Mouse (Mus musculus): ENCODE results near the gene Rybp. TPM values are rescaled to one million over a fixed set of nuclear protein-coding genes. Genes with fewer than 3 reads are reported as not detected.

Gene Rybp
- polyA plus RNA-seq, 2 experiments from 2014 or later, result 11.8 to 13.7 TPM

- no peak for ATAC-seq
These were observed 100.5 kb downstream of the Rybp start for GRCm38 (mm10) chr6:100186789-100187188.

DNA sequence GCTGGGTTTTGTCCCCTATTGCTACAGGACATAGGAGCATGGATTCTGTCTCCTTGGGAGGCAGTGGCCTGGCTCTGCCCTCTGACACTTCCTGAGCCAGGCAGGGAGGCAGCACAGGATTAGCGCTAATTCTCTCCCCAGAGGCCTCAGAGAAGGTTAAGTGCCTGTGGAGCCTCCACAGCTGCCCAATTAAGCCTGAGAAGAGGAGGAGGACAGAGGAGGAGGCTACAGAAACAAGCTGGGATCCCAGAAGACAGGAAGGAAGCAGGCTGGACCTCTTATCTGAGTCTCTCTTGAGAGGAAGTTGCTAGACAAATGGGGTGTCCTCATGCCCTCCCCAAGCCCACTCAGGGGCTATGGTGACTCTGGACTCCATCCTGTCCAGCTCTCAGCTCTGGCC, 101.8 kb downstream of the Rybp start:
- ATAC-seq, result no peak

- no peak for ATAC-seq
These were observed 103.9 kb downstream of the Rybp start for GRCm38 (mm10) chr6:100183344-100183743.

GRCm38 (mm10) chr6:100180883-100181262, 106.4 kb downstream of the Rybp start:
- no peak for ATAC-seq

- ATAC-seq, result no peak
These were observed 106.9 kb downstream of the Rybp start for GRCm38 (mm10) chr6:100180213-100180882.

DNA sequence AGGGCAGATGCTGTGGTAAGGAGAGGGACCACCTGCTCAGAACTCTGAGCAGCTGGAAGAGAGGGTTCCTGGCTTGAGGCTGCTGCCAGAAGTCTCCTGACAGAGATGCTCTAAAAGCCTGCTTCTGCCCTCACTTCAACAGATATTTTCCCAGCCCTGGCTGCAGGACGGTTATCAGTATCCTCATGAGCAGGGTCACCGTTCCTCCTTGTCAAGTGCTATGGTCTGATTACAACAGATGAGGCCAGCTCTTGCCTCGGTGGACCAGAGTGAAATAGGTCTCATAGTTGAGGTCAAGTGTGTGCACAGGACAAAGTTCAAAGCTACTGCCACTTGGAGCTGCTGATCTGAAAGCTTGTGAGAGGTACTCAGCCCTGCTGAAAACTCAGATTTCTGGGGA, 108.5 kb downstream of the Rybp start:
- ATAC-seq, result no peak

All from CD4-positive, CD25-positive, alpha-beta regulatory T cell, adult 4 months (primary cell).